Mouse (Mus musculus) stomach, embryonic 16.5 days (tissue): ENCODE measurements around the gene Mrpl54. TPM values are rescaled to one million over a fixed set of nuclear protein-coding genes. Genes with fewer than 3 reads are reported as not detected.

Experiments used
- microRNA-seq: library from miRNA; unstranded; fragments of <30 nt; microRNA quantifications from one replicate; pipeline ENCODE4, GENCODE M21; 2016
- polyA plus RNA-seq: library from polyadenylated mRNA; unstranded; fragments of >200 nt; fragmentation: Nextera tagmentation; extraction: Ambion mirVana; gene quantifications from 2 replicates; pipeline ENCODE4 v1.2.1, GENCODE M21; 2015

Mrpl54 gene
- polyA plus RNA-seq, 1 experiment from 2014 or later: 220 TPM

Small RNAs within 50 kb of the gene (microRNA-seq; reads per million reads assigned to microRNA genes)
- 6.8 reads per million, percentile 28 among the genes with 10 or more reads in this experiment for gene Mir3057

Other genes starting within 250 kb of the Mrpl54 start
- gene Diras1, start 241.3 kb downstream of the Mrpl54 start, polyA plus RNA-seq: 0.49 and 0.57 TPM in 2 replicates
- gene Slc39a3, start 229.5 kb downstream of the Mrpl54 start, polyA plus RNA-seq: 18.2 and 20.9 TPM in 2 replicates
- gene Sgta, start 206.8 kb downstream of the Mrpl54 start, polyA plus RNA-seq: 163 and 167 TPM in 2 replicates
- gene Thop1, start 196.9 kb downstream of the Mrpl54 start, polyA plus RNA-seq: 55.4 and 64.4 TPM in 2 replicates
- gene Creb3l3, start 168.1 kb downstream of the Mrpl54 start, polyA plus RNA-seq: 14.5 and 18.9 TPM in 2 replicates
- gene Map2k2, start 161.0 kb downstream of the Mrpl54 start, polyA plus RNA-seq: 143 and 145 TPM in 2 replicates
- gene Zbtb7a, start 131.7 kb downstream of the Mrpl54 start, polyA plus RNA-seq: 36.6 and 47.4 TPM in 2 replicates
- gene Pias4, start 99.0 kb downstream of the Mrpl54 start, polyA plus RNA-seq: 34.8 and 35.8 TPM in 2 replicates
- gene Eef2, start 90.3 kb downstream of the Mrpl54 start, polyA plus RNA-seq: 533 and 575 TPM in 2 replicates
- 30.5 and 32.4 TPM in 2 replicates for gene Dapk3, start 83.9 kb downstream of the Mrpl54 start, polyA plus RNA-seq
- gene 4930442H23Rik, start 83.1 kb downstream of the Mrpl54 start, polyA plus RNA-seq: not detected in 2 replicates
- gene Nmrk2, start 64.9 kb downstream of the Mrpl54 start, polyA plus RNA-seq: 0.57 TPM in 1 of 2 replicates, not detected in the other
- 1.5 TPM in 2 replicates for gene Atcay, start 36.1 kb downstream of the Mrpl54 start, polyA plus RNA-seq
- gene Zfr2, start 33.8 kb downstream of the Mrpl54 start, polyA plus RNA-seq: 5.3 and 5.9 TPM in 2 replicates
- 3.6 and 4.2 TPM in 2 replicates for gene Matk, start 14.0 kb downstream of the Mrpl54 start, polyA plus RNA-seq
- gene Apba3, start within 50 bp of the Mrpl54 start, polyA plus RNA-seq: 61.6 and 66.9 TPM in 2 replicates
- 29.1 and 35.7 TPM in 2 replicates for gene Tjp3, start 24.6 kb upstream of the Mrpl54 start, polyA plus RNA-seq
- 40.8 and 41.8 TPM in 2 replicates for gene Pip5k1c, start 26.0 kb upstream of the Mrpl54 start, polyA plus RNA-seq
- 22.4 and 26.7 TPM in 2 replicates for gene Cactin, start 54.2 kb upstream of the Mrpl54 start, polyA plus RNA-seq
- 28.1 and 31.5 TPM in 2 replicates for gene Tbxa2r, start 61.8 kb upstream of the Mrpl54 start, polyA plus RNA-seq
- 0.05 TPM in 1 of 2 replicates, not detected in the other for gene Gipc3, start 76.3 kb upstream of the Mrpl54 start, polyA plus RNA-seq
- gene Hmg20b, start 83.5 kb upstream of the Mrpl54 start, polyA plus RNA-seq: 67.7 and 70.2 TPM in 2 replicates
- 7.3 and 8.6 TPM in 2 replicates for gene Mfsd12, start 90.6 kb upstream of the Mrpl54 start, polyA plus RNA-seq
- gene 4930404N11Rik, start 98.9 kb upstream of the Mrpl54 start, polyA plus RNA-seq: 2.9 and 3.0 TPM in 2 replicates
- gene Fzr1, start 111.6 kb upstream of the Mrpl54 start, polyA plus RNA-seq: 69.2 and 79.0 TPM in 2 replicates
- gene Dohh, start 117.5 kb upstream of the Mrpl54 start, polyA plus RNA-seq: 77.4 and 79.6 TPM in 2 replicates
- gene Gm48551, start 117.5 kb upstream of the Mrpl54 start, polyA plus RNA-seq: 3.0 and 3.8 TPM in 2 replicates
- gene Gm48552, start 122.1 kb upstream of the Mrpl54 start, polyA plus RNA-seq: 1.3 and 1.5 TPM in 2 replicates
- gene Smim24, start 126.1 kb upstream of the Mrpl54 start, polyA plus RNA-seq: 61.8 and 65.3 TPM in 2 replicates
- 74.8 and 82.5 TPM in 2 replicates for gene Nfic, start 188.7 kb upstream of the Mrpl54 start, polyA plus RNA-seq
- gene Celf5, start 215.8 kb upstream of the Mrpl54 start, polyA plus RNA-seq: 1.3 and 1.5 TPM in 2 replicates
- 88.4 and 96.7 TPM in 2 replicates for gene Ncln, start 229.5 kb upstream of the Mrpl54 start, polyA plus RNA-seq
- 1.2 TPM in 2 replicates for gene S1pr4, start 233.2 kb upstream of the Mrpl54 start, polyA plus RNA-seq